8 mouse cellular contexts compared by ENCODE assay signal in the genomic region with DNA sequence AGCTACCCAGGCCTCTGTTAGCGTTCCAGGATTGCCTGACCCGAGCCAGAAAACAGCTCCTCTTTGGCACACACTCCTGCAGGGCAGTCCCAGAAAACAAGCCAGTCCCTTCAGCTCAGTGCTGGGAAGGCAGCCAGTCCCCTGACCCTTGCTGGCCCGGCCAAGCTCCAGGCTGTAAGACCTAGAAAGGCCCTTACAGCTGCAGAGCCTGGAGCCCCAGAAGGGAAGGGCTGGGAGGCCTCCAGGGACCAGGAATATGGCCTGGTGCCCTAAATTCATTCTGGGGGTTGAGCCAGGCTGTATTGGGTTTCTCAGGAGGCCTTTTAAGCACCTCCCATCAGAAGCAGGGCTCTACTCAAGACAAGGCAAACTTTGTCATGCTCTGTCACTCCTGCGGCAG. TPM values are rescaled to one million over a fixed set of nuclear protein-coding genes. Genes with fewer than 3 reads are reported as not detected.
DNase-seq lines count a peak whose midpoint lies in the region; ATAC-seq and TF ChIP-seq lines count a peak whose summit lies in the region.

No protein-coding gene starts in this region.

- H3K27me3 ChIP-seq in forebrain, embryonic 10.5 days (ENCODE audit: poor library complexity, severe bottlenecking): peaks cover 10% of the 10 kb centered on the region; the same call in 1 of the 2 replicates
- peaks cover 17% of the 10 kb centered on the region; the same call in 1 of the 2 replicates for H3K27me3 ChIP-seq in forebrain, embryonic 12.5 days
- H3K27me3 ChIP-seq in heart, adult 2 months (ENCODE audit: control insufficient read depth, insufficient read depth, low read length): 0 out of 2 replicates have a peak, but pooled peaks cover under 1% of the 10 kb centered on the region

- H3K27ac ChIP-seq in forebrain, embryonic 10.5 days: 0 out of 2 replicates have a peak overlapping the region, but pooled peaks have one; percentile 30
- no peak overlapping the region for H3K27ac ChIP-seq in forebrain, embryonic 12.5 days
- peak overlapping the region; percentile 49; the same call in 1 of the 2 replicates for H3K27ac ChIP-seq in heart, adult 2 months

- 88% methylated on average over 4 of the region's 4 CpGs for WGBS in forebrain, embryonic 10.5 days
- WGBS in forebrain, embryonic 12.5 days: 78% methylated on average over 4 of the region's 4 CpGs
- 21% methylated on average over 4 of the region's 4 CpGs for WGBS in heart, adult 2 months

- DNase-seq in forebrain, embryonic 10.5 days (ENCODE audit: extremely low spot score, low spot score): no peak
- peak; percentile 35 to 52 for DNase-seq in cerebellum, postnatal 36 days
- DNase-seq in heart, adult 2 months: peak; percentile 92 to 94
- DNase-seq in kidney, adult 9 months: peak; percentile 72
- DNase-seq in left cerebral cortex, postnatal 4 days: peak; percentile 86
- peak; percentile 65 to 66 for DNase-seq in right cerebral cortex, adult 2 months (ENCODE audit: low spot score in 2 of 2)
- DNase-seq in spleen, adult 18-20 months: no peak

- no peak overlapping the region for H3K9ac ChIP-seq in forebrain, embryonic 12.5 days
- H3K9ac ChIP-seq in heart, adult 2 months (ENCODE audit: low read depth, low read length): no peak overlapping the region

- TF ChIP-seq CTCF in heart, adult 2 months (IDR thresholded peaks at IDR 0.05): no peak; the same call in 1 of the 2 replicates

- ATAC-seq in forebrain, embryonic 12.5 days (ENCODE audit: low FRiP score): no peak

- no peaks in the 10 kb centered on the region for H3K9me3 ChIP-seq in forebrain, embryonic 10.5 days
- no peaks in the 10 kb centered on the region for H3K9me3 ChIP-seq in forebrain, embryonic 12.5 days

- TF ChIP-seq POLR2A in heart, adult 2 months (IDR thresholded peaks at IDR 0.05; ENCODE audit: insufficient read depth, low read depth, low read length): no peak

- no peak overlapping the region for H3K4me3 ChIP-seq in forebrain, embryonic 10.5 days
- H3K4me3 ChIP-seq in forebrain, embryonic 12.5 days (replicated peaks): no peak overlapping the region
- no peak overlapping the region for H3K4me3 ChIP-seq in heart, adult 2 months

- peaks cover 37% of the 10 kb centered on the region for H3K4me1 ChIP-seq in forebrain, embryonic 10.5 days
- peaks cover 20% of the 10 kb centered on the region for H3K4me1 ChIP-seq in forebrain, embryonic 12.5 days
- H3K4me1 ChIP-seq in heart, adult 2 months (ENCODE audit: control insufficient read depth, insufficient read depth, low read length): peaks cover 17% of the 10 kb centered on the region

- peaks cover 15% of the 10 kb centered on the region; the same call in 1 of the 2 replicates for H3K36me3 ChIP-seq in forebrain, embryonic 10.5 days (replicated peaks)
- H3K36me3 ChIP-seq in forebrain, embryonic 12.5 days (replicated peaks): no peaks in the 10 kb centered on the region
- no peaks in the 10 kb centered on the region for H3K36me3 ChIP-seq in heart, adult 2 months (ENCODE audit: control insufficient read depth, insufficient read depth, low read length)

- TF ChIP-seq EP300 in heart, adult 2 months (IDR thresholded peaks at IDR 0.05; ENCODE audit: insufficient read depth, low read depth, low read length): 0 out of 2 replicates have a peak, but pooled peaks have one; percentile 32

- no peak overlapping the region for H3K4me2 ChIP-seq in forebrain, embryonic 12.5 days

- H3K79me2 ChIP-seq in heart, adult 2 months (replicated peaks; ENCODE audit: control insufficient read depth, insufficient read depth, low read length): no peaks in the 10 kb centered on the region

- intact Hi-C loops in heart, adult 2 months (cut with DNase I): no loop called here
- intact Hi-C loops in left cerebral cortex, postnatal 4 days (cut with DNase I): no loop called here

RNA-seq across cellular contexts. Expression of a gene that starts 4.9 kb away (rescaled TPM):
- 2.2 and 3.6 TPM in 2 replicates for polyA plus RNA-seq in forebrain, embryonic 10.5 days (2016; fragmentation: Nextera tagmentation; extraction: Ambion mirVana)
- polyA plus RNA-seq in forebrain, embryonic 12.5 days (2016; fragmentation: Nextera tagmentation; extraction: Ambion mirVana): 4.6 and 4.9 TPM in 2 replicates
- 1 to 10 TPM in 1 of 2 experiments, under 1 TPM in 1; 0.89 to 1.4 TPM for total RNA-seq in heart, adult 2 months (2021)
- polyA plus RNA-seq in heart, adult 2 months (2012; rRNA removed): 0.72 and 1.1 TPM in 2 replicates
- total RNA-seq in left cerebral cortex, postnatal 4 days (2021): 1 to 10 TPM; 7.1 to 7.8 TPM

RNA-seq across cellular contexts. Expression of a gene that starts 23.1 kb away (rescaled TPM):
- polyA plus RNA-seq in forebrain, embryonic 10.5 days (2016; fragmentation: Nextera tagmentation; extraction: Ambion mirVana): 38.4 and 43.3 TPM in 2 replicates
- 25.8 and 35.3 TPM in 2 replicates for polyA plus RNA-seq in forebrain, embryonic 12.5 days (2016; fragmentation: Nextera tagmentation; extraction: Ambion mirVana)
- total RNA-seq in heart, adult 2 months (2021): 10 to 100 TPM; 53.9 to 70.9 TPM
- polyA plus RNA-seq in heart, adult 2 months (2012; rRNA removed): 67.4 and 113 TPM in 2 replicates
- 10 to 100 TPM; 12.2 to 14.2 TPM for total RNA-seq in left cerebral cortex, postnatal 4 days (2021)

RNA-seq across cellular contexts. Expression of a gene that starts 51.0 kb away (rescaled TPM):
- 0.19 TPM in 1 of 2 replicates, not detected in the other for polyA plus RNA-seq in forebrain, embryonic 10.5 days (2016; fragmentation: Nextera tagmentation; extraction: Ambion mirVana)
- 0.26 TPM in 1 of 2 replicates, not detected in the other for polyA plus RNA-seq in forebrain, embryonic 12.5 days (2016; fragmentation: Nextera tagmentation; extraction: Ambion mirVana)
- not detected for total RNA-seq in heart, adult 2 months (2021)
- polyA plus RNA-seq in heart, adult 2 months (2012; rRNA removed): not detected in 2 replicates
- total RNA-seq in left cerebral cortex, postnatal 4 days (2021): 1 to 10 TPM; 2.1 to 2.2 TPM

Comparison
In these comparisons a context has a peak if more than half of its experiments do, and no peak if none do; other contexts are left out.
1. DNase-seq: peak in cerebellum, postnatal 36 days (2 of 2), heart, adult 2 months (2 of 2), kidney, adult 9 months (single experiment), left cerebral cortex, postnatal 4 days (single experiment) and right cerebral cortex, adult 2 months (2 of 2); none in forebrain, embryonic 10.5 days (single experiment) and spleen, adult 18-20 months (0 of 2).